Mouse (Mus musculus): ENCODE data around the gene Fam171a1. TPM values are rescaled to one million over a fixed set of nuclear protein-coding genes. Genes with fewer than 3 reads are reported as not detected.

Gene Fam171a1
- polyA plus RNA-seq, 1 experiment from 2014 or later: 44.5 TPM

DNA sequence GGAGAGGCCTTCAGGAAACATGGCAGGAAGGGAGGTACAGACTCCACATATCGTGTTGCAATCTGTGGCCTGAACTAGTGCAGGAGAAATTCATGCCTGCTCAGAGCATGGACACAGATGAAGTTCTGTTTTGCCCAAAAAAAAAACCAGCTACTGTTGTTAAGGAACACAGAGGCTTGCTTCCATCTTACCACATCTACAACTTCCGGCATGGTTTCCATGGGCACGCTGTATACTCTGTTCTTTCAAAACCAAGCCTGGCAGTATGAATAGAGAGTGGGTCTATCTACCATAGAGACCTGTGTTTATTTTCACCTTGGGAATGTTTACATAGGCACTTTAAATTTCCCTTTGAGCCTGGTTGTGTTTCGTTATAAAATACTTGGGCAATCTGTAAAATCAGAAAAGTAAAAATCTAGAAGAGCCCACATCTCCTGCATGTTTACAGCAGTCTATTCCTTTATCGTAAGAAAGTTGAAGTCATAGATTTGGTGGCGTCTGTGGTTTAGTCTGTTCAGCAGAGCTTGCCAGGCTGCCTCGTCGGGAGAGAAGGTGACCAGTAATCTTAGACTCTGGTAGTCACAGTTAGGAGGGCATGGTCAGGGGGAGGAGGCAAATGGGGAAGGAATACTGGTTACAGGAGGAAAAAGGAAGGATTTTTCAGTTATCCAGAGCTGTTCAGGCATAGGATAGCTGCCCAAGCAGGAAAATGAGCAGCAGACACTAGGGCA, 44.8 kb downstream of the Fam171a1 start:
- ATAC-seq (ENCODE audit: low read depth): no peak
- Histone ChIP-seq H3K4me3 (ENCODE audit: low read depth, low read length) (no peak overlapping the region), H3K4me1 (ENCODE audit: control insufficient read depth, insufficient read depth, low read length) (peaks cover 8% of the 10 kb centered on the region; the same call in 1 of the 2 replicates), H3K9ac (replicated peaks; ENCODE audit: low read depth, low read length) (no peak overlapping the region), H3K27me3 (ENCODE audit: control insufficient read depth, insufficient read depth, low read length) (no peaks in the 10 kb centered on the region), H3K4me2 (ENCODE audit: low read depth, low read length) (no peak overlapping the region), H3K36me3 (ENCODE audit: control insufficient read depth, insufficient read depth, low read length) (no peaks in the 10 kb centered on the region), H3K9me3 (ENCODE audit: control insufficient read depth, low read length) (no peaks in the 10 kb centered on the region), H3K27ac (ENCODE audit: low read depth, low read length) (no peak overlapping the region)
- WGBS: 83% methylated on average over 8 of the region's 8 CpGs

DNA sequence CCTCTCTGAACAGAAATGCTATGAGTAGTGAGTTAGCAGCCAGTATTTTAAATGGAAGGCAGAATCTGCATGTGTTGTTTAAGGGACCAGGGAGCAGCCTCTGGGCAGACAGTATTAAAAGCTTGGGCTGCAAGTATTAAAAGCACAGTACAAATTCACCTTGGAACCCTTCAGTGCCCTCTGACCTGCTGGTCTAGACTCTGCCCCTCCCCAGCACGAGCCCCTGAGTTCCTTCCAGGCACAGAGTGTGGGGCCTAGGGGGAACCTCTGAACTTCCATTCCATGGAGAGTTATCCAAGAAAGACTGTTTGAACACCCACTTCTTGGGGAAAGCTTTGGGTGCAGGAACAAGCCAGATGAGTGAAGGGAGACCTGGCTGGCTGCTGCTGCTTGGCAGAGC, 47.6 kb downstream of the Fam171a1 start:
- Histone ChIP-seq H3K9me3 (ENCODE audit: control insufficient read depth, low read length) (no peaks in the 10 kb centered on the region), H3K4me1 (ENCODE audit: control insufficient read depth, insufficient read depth, low read length) (no peaks in the 10 kb centered on the region), H3K9ac (replicated peaks; ENCODE audit: low read depth, low read length) (no peak overlapping the region), H3K27ac (ENCODE audit: low read depth, low read length) (no peak overlapping the region), H3K4me2 (ENCODE audit: low read depth, low read length) (no peak overlapping the region), H3K36me3 (ENCODE audit: control insufficient read depth, insufficient read depth, low read length) (no peaks in the 10 kb centered on the region), H3K27me3 (ENCODE audit: control insufficient read depth, insufficient read depth, low read length) (no peaks in the 10 kb centered on the region), H3K4me3 (ENCODE audit: low read depth, low read length) (no peak overlapping the region)
- WGBS: 73% methylated on average over 1 of the region's 1 CpGs
- ATAC-seq (ENCODE audit: low read depth): no peak

DNA sequence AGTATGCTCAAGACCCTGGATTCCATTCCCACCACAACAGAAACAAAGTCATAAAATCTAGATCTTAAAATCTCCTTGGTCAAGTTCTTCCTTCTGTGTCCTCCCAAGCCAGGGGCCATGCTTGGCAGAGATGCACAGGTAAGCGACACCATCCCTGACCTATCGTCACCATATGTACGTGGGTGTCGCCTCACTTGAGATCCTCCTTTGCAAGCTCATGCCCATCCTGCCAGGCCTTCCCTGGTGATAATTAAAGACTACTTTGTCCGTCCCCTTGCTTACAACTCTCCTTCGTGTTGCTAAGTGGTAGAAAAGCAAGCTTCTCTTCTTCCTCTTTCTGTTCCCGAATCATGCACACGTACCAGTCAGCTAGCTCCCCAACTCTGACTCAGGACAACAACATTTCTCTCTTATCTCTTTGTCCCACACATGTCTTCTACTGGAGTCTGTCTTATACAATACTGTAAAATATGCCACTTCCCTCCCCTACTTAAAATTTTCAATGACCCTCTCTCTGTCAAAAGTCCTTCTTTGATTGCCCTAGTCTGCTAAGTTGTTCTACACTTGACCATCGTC, 49.6 kb downstream of the Fam171a1 start:
- no peaks in the 10 kb centered on the region for H3K9me3 ChIP-seq (ENCODE audit: control insufficient read depth, low read length)
- 95% methylated on average over 9 of the region's 9 CpGs for WGBS
- no peaks in the 10 kb centered on the region for H3K27me3 ChIP-seq (ENCODE audit: control insufficient read depth, insufficient read depth, low read length)
- ATAC-seq (ENCODE audit: low read depth): no peak
- no peak overlapping the region for H3K4me3 ChIP-seq (ENCODE audit: low read depth, low read length)
- no peak overlapping the region for H3K4me2 ChIP-seq (ENCODE audit: low read depth, low read length)
- no peak overlapping the region for H3K27ac ChIP-seq (ENCODE audit: low read depth, low read length)
- H3K9ac ChIP-seq (replicated peaks; ENCODE audit: low read depth, low read length): no peak overlapping the region
- H3K36me3 ChIP-seq (ENCODE audit: control insufficient read depth, insufficient read depth, low read length): no peaks in the 10 kb centered on the region
- peaks cover 4% of the 10 kb centered on the region; the same call in 1 of the 2 replicates for H3K4me1 ChIP-seq (ENCODE audit: control insufficient read depth, insufficient read depth, low read length)

DNA sequence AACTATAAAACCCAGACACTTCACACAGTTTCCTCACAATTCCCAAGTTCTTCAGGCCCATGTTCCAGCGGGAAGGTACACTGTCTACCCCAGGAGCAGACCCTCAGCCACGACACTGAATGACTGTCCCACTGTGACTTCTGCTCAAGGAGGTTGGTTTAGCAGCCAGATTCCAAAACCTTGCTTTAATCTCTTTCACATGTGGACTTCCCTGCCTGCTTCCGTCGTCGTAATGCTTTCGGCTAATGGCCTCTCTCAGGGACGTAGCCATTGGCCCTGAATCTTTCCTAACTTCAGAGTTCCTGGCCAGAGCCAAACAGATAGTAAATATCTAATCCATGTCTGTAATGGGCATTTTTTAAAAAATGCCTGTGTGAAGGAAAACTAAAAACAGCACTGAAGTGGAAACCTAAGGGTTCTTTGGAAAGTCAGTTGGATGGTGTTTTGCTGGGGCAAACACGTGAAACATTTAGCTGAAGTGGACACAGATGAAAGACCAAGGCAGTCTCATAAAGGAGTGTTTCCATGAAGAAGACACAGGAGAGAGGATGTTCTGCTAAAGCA, 51.1 kb downstream of the Fam171a1 start:
- no peak overlapping the region for H3K4me2 ChIP-seq (ENCODE audit: low read depth, low read length)
- no peak overlapping the region for H3K9ac ChIP-seq (replicated peaks; ENCODE audit: low read depth, low read length)
- H3K4me3 ChIP-seq (ENCODE audit: low read depth, low read length): no peak overlapping the region
- H3K27ac ChIP-seq (ENCODE audit: low read depth, low read length): no peak overlapping the region
- H3K4me1 ChIP-seq (ENCODE audit: control insufficient read depth, insufficient read depth, low read length): peaks cover 16% of the 10 kb centered on the region; the same call in 1 of the 2 replicates
- no peak for ATAC-seq (ENCODE audit: low read depth)
- no peaks in the 10 kb centered on the region for H3K27me3 ChIP-seq (ENCODE audit: control insufficient read depth, insufficient read depth, low read length)
- WGBS: 84% methylated on average over 8 of the region's 8 CpGs
- no peaks in the 10 kb centered on the region for H3K36me3 ChIP-seq (ENCODE audit: control insufficient read depth, insufficient read depth, low read length)
- no peaks in the 10 kb centered on the region for H3K9me3 ChIP-seq (ENCODE audit: control insufficient read depth, low read length)

DNA sequence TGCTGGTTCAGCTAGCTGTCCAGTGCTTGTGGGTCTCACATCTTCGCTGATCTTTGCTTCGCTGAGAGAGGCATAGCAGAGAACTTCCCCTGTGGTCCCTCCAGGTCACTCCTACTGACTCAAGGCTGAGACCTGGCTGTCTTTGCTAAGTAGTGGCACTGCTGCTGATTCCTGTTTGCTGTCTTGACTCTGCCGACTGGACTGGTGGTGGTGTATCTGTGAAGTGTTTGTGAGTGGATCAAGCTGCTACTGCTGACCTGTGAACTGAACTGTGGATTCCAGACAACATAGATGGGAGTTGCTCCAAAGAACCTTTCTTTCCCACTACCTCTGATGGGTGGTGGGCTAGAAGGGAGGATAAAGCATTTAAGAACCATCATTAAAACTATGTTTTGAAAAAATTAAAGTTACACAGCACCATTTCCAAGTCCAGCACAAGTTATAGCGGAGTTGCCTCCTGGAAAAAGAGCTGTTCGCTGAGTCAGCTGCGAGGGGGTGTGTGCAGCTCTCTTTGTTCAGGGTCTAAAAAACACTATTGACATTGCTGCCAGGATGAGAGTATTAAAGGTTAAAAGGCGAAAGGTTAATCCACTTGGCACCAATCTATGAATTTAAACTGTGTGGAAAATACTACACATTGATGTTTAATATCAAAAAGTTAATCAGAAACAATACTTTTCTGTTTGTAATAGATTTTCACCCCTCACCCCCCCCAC, 52.0 kb downstream of the Fam171a1 start:
- no peaks in the 10 kb centered on the region for H3K27me3 ChIP-seq (ENCODE audit: control insufficient read depth, insufficient read depth, low read length)
- H3K4me2 ChIP-seq (ENCODE audit: low read depth, low read length): no peak overlapping the region
- peaks cover 24% of the 10 kb centered on the region for H3K4me1 ChIP-seq (ENCODE audit: control insufficient read depth, insufficient read depth, low read length)
- H3K27ac ChIP-seq (ENCODE audit: low read depth, low read length): no peak overlapping the region
- no peaks in the 10 kb centered on the region for H3K9me3 ChIP-seq (ENCODE audit: control insufficient read depth, low read length)
- 83% methylated on average over 7 of the region's 7 CpGs for WGBS
- no peak for ATAC-seq (ENCODE audit: low read depth)
- no peak overlapping the region for H3K4me3 ChIP-seq (ENCODE audit: low read depth, low read length)
- H3K9ac ChIP-seq (replicated peaks; ENCODE audit: low read depth, low read length): no peak overlapping the region
- no peaks in the 10 kb centered on the region for H3K36me3 ChIP-seq (ENCODE audit: control insufficient read depth, insufficient read depth, low read length)

DNA sequence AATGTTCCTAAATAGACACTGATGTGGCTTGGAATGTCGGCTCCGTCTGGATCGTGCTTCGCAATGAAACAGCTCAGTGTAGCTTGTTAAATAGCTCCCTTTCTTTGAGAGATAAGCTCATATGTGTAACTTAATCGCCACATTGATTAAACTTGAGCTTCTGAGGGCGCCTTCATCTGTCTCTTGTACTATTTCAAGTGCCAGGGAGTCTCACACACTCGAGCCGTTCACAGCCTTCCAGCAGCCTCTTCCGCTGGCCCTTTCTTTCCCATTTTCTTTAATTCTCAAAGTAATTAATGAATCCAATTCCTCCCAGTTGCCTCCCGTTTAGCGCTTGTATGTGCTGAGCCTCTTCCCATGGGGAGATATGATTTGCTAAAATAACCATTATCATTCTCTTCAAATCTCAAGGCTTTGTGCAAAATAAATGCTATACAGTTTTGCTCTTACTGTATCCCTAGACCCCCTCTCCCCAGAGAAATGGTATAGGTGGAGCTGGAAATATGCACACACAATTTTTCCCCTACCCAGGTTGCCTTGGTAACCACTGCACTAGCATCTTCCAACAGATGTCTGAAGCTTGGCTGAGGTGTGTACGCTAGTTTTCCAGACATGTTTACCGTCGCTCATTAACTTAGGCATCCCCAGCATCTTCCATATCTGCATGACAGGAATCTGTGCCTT, 54.8 kb downstream of the Fam171a1 start:
- peak; percentile 71 for ATAC-seq (ENCODE audit: low read depth)
- Histone ChIP-seq H3K27me3 (ENCODE audit: control insufficient read depth, insufficient read depth, low read length) (no peaks in the 10 kb centered on the region), H3K4me1 (ENCODE audit: control insufficient read depth, insufficient read depth, low read length) (peaks cover 24% of the 10 kb centered on the region), H3K4me3 (ENCODE audit: low read depth, low read length) (no peak overlapping the region), H3K36me3 (ENCODE audit: control insufficient read depth, insufficient read depth, low read length) (no peaks in the 10 kb centered on the region), H3K9ac (replicated peaks; ENCODE audit: low read depth, low read length) (no peak overlapping the region; the same call in 1 of the 2 replicates), H3K4me2 (ENCODE audit: low read depth, low read length) (peak overlapping the region; percentile 30), H3K9me3 (ENCODE audit: control insufficient read depth, low read length) (no peaks in the 10 kb centered on the region), H3K27ac (ENCODE audit: low read depth, low read length) (peak overlapping the region; percentile 69)
- WGBS: 62% methylated on average over 14 of the region's 14 CpGs

DNA sequence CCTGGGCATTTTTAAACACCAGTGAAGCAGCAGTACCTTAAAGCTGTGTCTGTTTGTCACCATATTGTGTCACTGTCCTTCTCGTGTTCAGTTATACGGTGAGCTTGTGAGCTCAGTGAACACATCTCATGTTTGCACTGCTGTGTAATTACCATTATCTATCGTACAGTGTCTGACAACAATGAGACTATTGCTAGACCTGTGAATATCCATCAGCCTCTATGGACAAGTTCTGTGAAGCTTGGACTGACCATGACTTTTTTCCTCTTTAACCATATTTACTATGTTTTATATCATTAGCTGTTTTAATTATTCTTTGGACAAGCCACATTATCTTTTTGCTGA, 55.4 kb downstream of the Fam171a1 start:
- H3K9ac ChIP-seq (replicated peaks; ENCODE audit: low read depth, low read length): no peak overlapping the region; the same call in 1 of the 2 replicates
- ATAC-seq (ENCODE audit: low read depth): peak; percentile 28
- peak overlapping the region; percentile 69 for H3K27ac ChIP-seq (ENCODE audit: low read depth, low read length)
- no peak overlapping the region for H3K4me3 ChIP-seq (ENCODE audit: low read depth, low read length)
- no peaks in the 10 kb centered on the region for H3K36me3 ChIP-seq (ENCODE audit: control insufficient read depth, insufficient read depth, low read length)
- peaks cover 24% of the 10 kb centered on the region for H3K4me1 ChIP-seq (ENCODE audit: control insufficient read depth, insufficient read depth, low read length)
- peak overlapping the region; percentile 30 for H3K4me2 ChIP-seq (ENCODE audit: low read depth, low read length)
- WGBS: 48% methylated on average over 3 of the region's 3 CpGs
- no peaks in the 10 kb centered on the region for H3K27me3 ChIP-seq (ENCODE audit: control insufficient read depth, insufficient read depth, low read length)
- no peaks in the 10 kb centered on the region for H3K9me3 ChIP-seq (ENCODE audit: control insufficient read depth, low read length)

DNA sequence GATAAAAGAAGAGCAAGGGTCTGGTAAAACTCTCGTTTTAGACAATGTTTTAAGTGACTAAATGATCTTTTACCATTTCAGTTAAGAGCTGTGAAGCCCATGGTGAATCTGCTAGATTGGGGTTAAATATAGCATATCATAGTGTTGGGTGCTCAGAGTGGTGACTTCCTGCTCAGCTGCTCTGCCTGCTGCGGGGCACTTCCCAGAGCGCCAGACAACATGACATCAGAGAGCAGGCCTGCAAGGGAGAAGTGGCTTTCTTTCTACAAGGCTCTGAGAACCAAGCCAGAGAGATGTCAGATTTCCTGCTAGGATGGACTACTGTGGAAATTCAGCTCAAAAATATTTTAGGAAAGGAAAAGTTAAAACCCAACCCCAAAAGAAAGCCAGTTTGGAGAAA, 57.8 kb downstream of the Fam171a1 start:
- ATAC-seq (ENCODE audit: low read depth): no peak
- H3K4me1 ChIP-seq (ENCODE audit: control insufficient read depth, insufficient read depth, low read length): peaks cover 24% of the 10 kb centered on the region
- 72% methylated on average over 3 of the region's 3 CpGs for WGBS
- no peak overlapping the region for H3K9ac ChIP-seq (replicated peaks; ENCODE audit: low read depth, low read length)
- H3K4me2 ChIP-seq (ENCODE audit: low read depth, low read length): no peak overlapping the region
- no peak overlapping the region for H3K4me3 ChIP-seq (ENCODE audit: low read depth, low read length)
- H3K36me3 ChIP-seq (ENCODE audit: control insufficient read depth, insufficient read depth, low read length): no peaks in the 10 kb centered on the region
- no peak overlapping the region for H3K27ac ChIP-seq (ENCODE audit: low read depth, low read length)
- H3K27me3 ChIP-seq (ENCODE audit: control insufficient read depth, insufficient read depth, low read length): no peaks in the 10 kb centered on the region
- H3K9me3 ChIP-seq (ENCODE audit: control insufficient read depth, low read length): no peaks in the 10 kb centered on the region

Data from neural tube, embryonic 14.5 days (tissue).